ENCODE assay signal across 8 mouse cellular contexts in the genomic region with DNA sequence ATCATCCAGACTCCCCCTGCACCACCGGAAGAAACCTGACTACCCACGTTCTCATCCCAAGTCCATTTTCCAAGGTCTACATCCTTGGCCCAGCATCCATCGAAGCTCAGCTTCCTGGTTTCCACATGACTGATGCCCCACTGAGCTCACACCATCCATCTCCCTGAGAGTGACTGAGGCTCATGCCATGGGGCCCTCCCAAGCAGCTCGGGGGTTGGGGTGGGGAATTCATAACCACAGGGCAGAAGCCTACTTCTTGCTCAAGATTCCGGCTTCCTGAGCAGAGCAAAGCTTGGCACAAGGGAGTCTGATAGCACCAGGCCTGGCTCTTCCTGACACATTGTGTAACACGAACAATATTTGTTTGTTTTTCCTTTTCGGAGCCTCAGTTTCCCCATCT. TPM values are rescaled to one million over a fixed set of nuclear protein-coding genes. Genes with fewer than 3 reads are reported as not detected.
DNase-seq lines count a peak whose midpoint lies in the region; ATAC-seq and TF ChIP-seq lines count a peak whose summit lies in the region.

No protein-coding gene starts in this region.

- ATAC-seq in forebrain, embryonic 14.5 days: no peak
- no peak for ATAC-seq in liver, embryonic 14.5 days (ENCODE audit: insufficient read depth)

- intact Hi-C loops in left cerebral cortex, adult 2 months (cut with DNase I): no loop called here

- no peak for TF ChIP-seq CTCF in liver, embryonic 14.5 days (IDR thresholded peaks at IDR 0.05; ENCODE audit: low read depth)
- TF ChIP-seq CTCF in left cerebral cortex, adult 2 months (IDR thresholded peaks at IDR 0.05): no peak

- no peak overlapping the region for H3K4me2 ChIP-seq in forebrain, embryonic 14.5 days (ENCODE audit: low read length)
- peak overlapping the region; percentile 96 for H3K4me2 ChIP-seq in liver, embryonic 14.5 days (ENCODE audit: low read depth)

- H3K27ac ChIP-seq in forebrain, embryonic 10.5 days: peak overlapping the region; percentile 48; the same call in 1 of the 2 replicates
- H3K27ac ChIP-seq in forebrain, embryonic 14.5 days (ENCODE audit: low read depth, low read length): no peak overlapping the region
- H3K27ac ChIP-seq in liver, embryonic 14.5 days: peak overlapping the region; percentile 98
- H3K27ac ChIP-seq in left cerebral cortex, adult 2 months: no peak overlapping the region

- 86% methylated on average over 7 of the region's 7 CpGs for WGBS in forebrain, embryonic 10.5 days
- WGBS in forebrain, embryonic 14.5 days: 86% methylated on average over 7 of the region's 7 CpGs
- WGBS in liver, embryonic 14.5 days (ENCODE audit: insufficient replicate concordance): 9% methylated on average over 7 of the region's 7 CpGs

- H3K9me3 ChIP-seq in forebrain, embryonic 10.5 days: no peaks in the 10 kb centered on the region
- H3K9me3 ChIP-seq in forebrain, embryonic 14.5 days (replicated peaks; ENCODE audit: control insufficient read depth, low read length): no peaks in the 10 kb centered on the region
- no peaks in the 10 kb centered on the region for H3K9me3 ChIP-seq in liver, embryonic 14.5 days (ENCODE audit: control insufficient read depth, low read length)

- H3K36me3 ChIP-seq in forebrain, embryonic 10.5 days (replicated peaks): no peaks in the 10 kb centered on the region
- no peaks in the 10 kb centered on the region for H3K36me3 ChIP-seq in forebrain, embryonic 14.5 days (ENCODE audit: control insufficient read depth, insufficient read depth, low read length)
- no peaks in the 10 kb centered on the region; the same call in 1 of the 2 replicates for H3K36me3 ChIP-seq in liver, embryonic 14.5 days (replicated peaks; ENCODE audit: control insufficient read depth, insufficient read depth, low read depth)

- DNase-seq in forebrain, embryonic 10.5 days (ENCODE audit: extremely low spot score, low spot score): no peak
- no peak for DNase-seq in forebrain, embryonic 14.5 days (ENCODE audit: low spot score)
- peak; percentile 52 to 54 for DNase-seq in spleen, postnatal 10 days (ENCODE audit: low spot score in 2 of 2)
- DNase-seq in spleen, adult 18-20 months: no peak
- no peak for DNase-seq in liver, embryonic 14.5 days (ENCODE audit: low read depth in 3 of 3, low spot score in 3 of 3)
- no peak for DNase-seq in thymus, adult 18-20 months
- DNase-seq in cerebellum, adult 11-12 months: no peak
- DNase-seq in left cerebral cortex, adult 2 months (ENCODE audit: extremely low spot score in 1 of 2, low spot score in 2 of 2): no peak

- H3K9ac ChIP-seq in forebrain, embryonic 14.5 days (ENCODE audit: low read length): no peak overlapping the region
- H3K9ac ChIP-seq in liver, embryonic 14.5 days (replicated peaks): peak overlapping the region; percentile 84

- peaks cover 69% of the 10 kb centered on the region for H3K4me1 ChIP-seq in forebrain, embryonic 10.5 days
- peaks cover 7% of the 10 kb centered on the region for H3K4me1 ChIP-seq in forebrain, embryonic 14.5 days (ENCODE audit: control insufficient read depth, insufficient read depth, low read length)
- H3K4me1 ChIP-seq in liver, embryonic 14.5 days (replicated peaks; ENCODE audit: control insufficient read depth in 2 of 2, insufficient read depth in 2 of 2, low read length in 1 of 2): peaks cover 51 to 69% of the 10 kb centered on the region in 2 experiments

- peak overlapping the region; percentile 60 for H3K4me3 ChIP-seq in forebrain, embryonic 10.5 days
- H3K4me3 ChIP-seq in forebrain, embryonic 14.5 days (ENCODE audit: low read depth, low read length): no peak overlapping the region
- peak overlapping the region; percentile 59 to 85 for H3K4me3 ChIP-seq in liver, embryonic 14.5 days (ENCODE audit: insufficient read depth in 1 of 2, low read depth in 2 of 2, low read length in 2 of 2)
- H3K4me3 ChIP-seq in left cerebral cortex, adult 2 months: no peak overlapping the region

- H3K27me3 ChIP-seq in forebrain, embryonic 10.5 days (ENCODE audit: poor library complexity, severe bottlenecking): peaks cover 36% of the 10 kb centered on the region
- 0 out of 2 replicates have a peak, but pooled peaks cover 3% of the 10 kb centered on the region for H3K27me3 ChIP-seq in forebrain, embryonic 14.5 days (replicated peaks; ENCODE audit: control insufficient read depth, insufficient read depth, low read length)
- H3K27me3 ChIP-seq in liver, embryonic 14.5 days (ENCODE audit: control insufficient read depth, insufficient read depth, low read length): no peaks in the 10 kb centered on the region

- TF ChIP-seq EP300 in liver, embryonic 14.5 days (IDR thresholded peaks at IDR 0.05; ENCODE audit: low read depth): no peak

RNA-seq across cellular contexts. Expression of a gene that starts 1.4 kb away (rescaled TPM):
- polyA plus RNA-seq in forebrain, embryonic 10.5 days (2016; fragmentation: Nextera tagmentation; extraction: Ambion mirVana): 5.9 and 6.9 TPM in 2 replicates
- 3.4 and 4.8 TPM in 2 replicates for polyA plus RNA-seq in forebrain, embryonic 14.5 days (2014; fragmentation: Nextera tagmentation; extraction: Ambion mirVana)
- polyA plus RNA-seq in liver, embryonic 14.5 days (2012; rRNA removed): 8.3 and 8.4 TPM in 2 replicates
- 10.3 and 14.4 TPM in 2 replicates for polyA plus RNA-seq in liver, embryonic 14.5 days (2014; fragmentation: Nextera tagmentation; extraction: Ambion mirVana)
- total RNA-seq in left cerebral cortex, adult 2 months (2021): 1 to 10 TPM; 2.2 to 3.7 TPM

RNA-seq across cellular contexts. Expression of a gene that starts 40.7 kb away (rescaled TPM):
- 41.0 and 43.2 TPM in 2 replicates for polyA plus RNA-seq in forebrain, embryonic 10.5 days (2016; fragmentation: Nextera tagmentation; extraction: Ambion mirVana)
- 31.8 and 33.2 TPM in 2 replicates for polyA plus RNA-seq in forebrain, embryonic 14.5 days (2014; fragmentation: Nextera tagmentation; extraction: Ambion mirVana)
- 12.1 and 14.5 TPM in 2 replicates for polyA plus RNA-seq in liver, embryonic 14.5 days (2012; rRNA removed)
- polyA plus RNA-seq in liver, embryonic 14.5 days (2014; fragmentation: Nextera tagmentation; extraction: Ambion mirVana): 13.5 and 17.5 TPM in 2 replicates
- 100 to 1,000 TPM in 1 of 2 experiments, 10 to 100 TPM in 1; 91.9 to 102 TPM for total RNA-seq in left cerebral cortex, adult 2 months (2021)

RNA-seq across cellular contexts. Expression of a gene that starts 56.6 kb away (rescaled TPM):
- 9.8 and 10.1 TPM in 2 replicates for polyA plus RNA-seq in forebrain, embryonic 10.5 days (2016; fragmentation: Nextera tagmentation; extraction: Ambion mirVana)
- polyA plus RNA-seq in forebrain, embryonic 14.5 days (2014; fragmentation: Nextera tagmentation; extraction: Ambion mirVana): 7.5 and 11.7 TPM in 2 replicates
- polyA plus RNA-seq in liver, embryonic 14.5 days (2012; rRNA removed): 21.6 and 23.0 TPM in 2 replicates
- polyA plus RNA-seq in liver, embryonic 14.5 days (2014; fragmentation: Nextera tagmentation; extraction: Ambion mirVana): 20.7 and 22.7 TPM in 2 replicates
- 10 to 100 TPM in 1 of 2 experiments, 1 to 10 TPM in 1; 8.9 to 11.5 TPM for total RNA-seq in left cerebral cortex, adult 2 months (2021)

Comparison
In these comparisons a context has a peak if more than half of its experiments do, and no peak if none do; other contexts are left out.
1. DNase-seq: peak in spleen, postnatal 10 days (2 of 2); none in forebrain, embryonic 10.5 days (single experiment), forebrain, embryonic 14.5 days (single experiment), spleen, adult 18-20 months (0 of 2), liver, embryonic 14.5 days (0 of 3), thymus, adult 18-20 months (0 of 2), cerebellum, adult 11-12 months (single experiment) and left cerebral cortex, adult 2 months (0 of 2).
2. H3K27ac ChIP-seq: peak in forebrain, embryonic 10.5 days (single experiment) and liver, embryonic 14.5 days (single experiment); none in forebrain, embryonic 14.5 days (single experiment) and left cerebral cortex, adult 2 months (single experiment).
3. H3K4me3 ChIP-seq: peak in forebrain, embryonic 10.5 days (single experiment) and liver, embryonic 14.5 days (2 of 2); none in forebrain, embryonic 14.5 days (single experiment) and left cerebral cortex, adult 2 months (single experiment).